Mouse (Mus musculus): ENCODE data around the gene Leng8.

DNA sequence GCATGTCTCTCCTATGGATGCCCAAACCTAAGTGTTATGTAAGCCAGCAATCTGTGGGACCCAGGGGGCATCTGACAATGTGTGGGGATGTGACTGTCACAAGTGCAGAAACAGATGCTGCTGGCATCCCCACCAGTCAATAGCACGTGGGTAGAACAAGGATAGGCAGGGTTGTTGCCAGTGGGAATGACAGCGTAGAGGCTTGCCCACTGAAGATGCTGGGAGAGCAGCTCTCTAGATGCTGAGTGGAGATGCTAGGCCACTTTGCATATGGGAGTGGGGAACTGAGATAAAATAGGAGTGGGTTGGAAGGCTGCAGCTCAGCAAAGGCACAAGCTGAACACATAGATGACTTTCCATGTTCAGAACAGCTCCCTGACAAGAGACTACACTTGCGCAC, 4.3 kb upstream of the Leng8 start:
- TF ChIP-seq POLR2A (IDR thresholded peaks at IDR 0.05; ENCODE audit: insufficient read depth, low read depth, low read length), result no peak
- TF ChIP-seq CTCF (IDR thresholded peaks at IDR 0.05), result no peak

Measured in heart, adult 2 months (tissue).